Mouse (Mus musculus) 3134 (cell line): Measurements from ENCODE around the gene Rpl6.
"Not testable (repeated sequence)": the region's sequence is repeated elsewhere in the genome, so short reads cannot be mapped to it uniquely, and the experiment has no call there.

Source experiments
- DNase-seq: peaks from one replicate; pipeline ENCODE4 v3.0.0-alpha.2; 2011; ENCODE audit warnings: low spot score; ENCODE audit not compliant: insufficient read length; ENCODE audit errors: extremely low read depth

The Rpl6 gene

GRCm38 (mm10) chr5:121221328-121221850 lies 17.1 kb downstream of the Rpl6 start:
- DNase-seq: no peak

GRCm38 (mm10) chr5:121224020-121224419 lies 19.7 kb downstream of the Rpl6 start:
- DNase-seq: not testable (repeated sequence)

GRCm38 (mm10) chr5:121224856-121225255 lies 20.6 kb downstream of the Rpl6 start:
- no peak for DNase-seq

GRCm38 (mm10) chr5:121225854-121226253 lies 21.6 kb downstream of the Rpl6 start:
- DNase-seq: no peak

GRCm38 (mm10) chr5:121226406-121226805 lies 22.1 kb downstream of the Rpl6 start:
- no peak for DNase-seq

- no peak for DNase-seq
Observed at GRCm38 (mm10) chr5:121226845-121227244, 22.6 kb downstream of the Rpl6 start.

- DNase-seq: not testable (repeated sequence)
Observed at GRCm38 (mm10) chr5:121227330-121227729, 23.0 kb downstream of the Rpl6 start.

GRCm38 (mm10) chr5:121229182-121229581 lies 24.9 kb downstream of the Rpl6 start:
- no peak for DNase-seq

- no peak for DNase-seq
Observed at GRCm38 (mm10) chr5:121230811-121231210, 26.5 kb downstream of the Rpl6 start.

GRCm38 (mm10) chr5:121232789-121233188 lies 28.5 kb downstream of the Rpl6 start:
- no peak for DNase-seq

- DNase-seq: no peak
Observed at GRCm38 (mm10) chr5:121233726-121234125, 29.4 kb downstream of the Rpl6 start.

GRCm38 (mm10) chr5:121236171-121236570 lies 31.9 kb downstream of the Rpl6 start:
- DNase-seq: no peak

GRCm38 (mm10) chr5:121238208-121238607 lies 33.9 kb downstream of the Rpl6 start:
- no peak for DNase-seq

- no peak for DNase-seq
Observed at GRCm38 (mm10) chr5:121239846-121240245, 35.6 kb downstream of the Rpl6 start.

GRCm38 (mm10) chr5:121241182-121241581 lies 36.9 kb downstream of the Rpl6 start:
- DNase-seq: no peak

GRCm38 (mm10) chr5:121242261-121242660 lies 38.0 kb downstream of the Rpl6 start:
- no peak for DNase-seq

- no peak for DNase-seq
Observed at GRCm38 (mm10) chr5:121242701-121243100, 38.4 kb downstream of the Rpl6 start.

GRCm38 (mm10) chr5:121243676-121244364 lies 39.5 kb downstream of the Rpl6 start:
- DNase-seq: no peak

- DNase-seq: no peak
Observed at GRCm38 (mm10) chr5:121244365-121244731, 40.1 kb downstream of the Rpl6 start.

- no peak for DNase-seq
Observed at GRCm38 (mm10) chr5:121245201-121245600, 40.9 kb downstream of the Rpl6 start.

GRCm38 (mm10) chr5:121248766-121249394 lies 44.6 kb downstream of the Rpl6 start:
- DNase-seq: no peak

- no peak for DNase-seq
Observed at GRCm38 (mm10) chr5:121249693-121250092, 45.4 kb downstream of the Rpl6 start.
